Mouse (Mus musculus): ENCODE results near the gene Hsp90aa1. TPM values are rescaled to one million over a fixed set of nuclear protein-coding genes. Genes with fewer than 3 reads are reported as not detected.
"Not testable (repeated sequence)": the region's sequence is repeated elsewhere in the genome, so short reads cannot be mapped to it uniquely, and the experiment has no call there.

Gene Hsp90aa1
- polyA plus RNA-seq (2014; fragmentation: Nextera tagmentation; extraction: Ambion mirVana): 825 and 887 TPM in 2 replicates

- 0 out of 2 replicates have a peak, but pooled peaks cover 3% of the 10 kb centered on the region for H3K4me1 ChIP-seq (ENCODE audit: control insufficient read depth, insufficient read depth, low read length)
- H3K36me3 ChIP-seq (ENCODE audit: control insufficient read depth, insufficient read depth, low read length): no peaks in the 10 kb centered on the region
- H3K9ac ChIP-seq (replicated peaks; ENCODE audit: low read depth, low read length): no peak within 1 kb of the TSS
- no peaks in the 10 kb centered on the region for H3K9me3 ChIP-seq (ENCODE audit: control insufficient read depth, low read depth, low read length)
- no peak for ATAC-seq (ENCODE audit: insufficient number of reproducible peaks, insufficient read depth, low FRiP score, low read depth)
- 58% methylated on average over 4 of the region's 4 CpGs for WGBS
- no peak within 1 kb of the TSS for H3K4me2 ChIP-seq (replicated peaks; ENCODE audit: low read depth, low read length)
- no peaks in the 10 kb centered on the region for H3K27me3 ChIP-seq (ENCODE audit: control insufficient read depth, insufficient read depth, low read length)
- H3K4me3 ChIP-seq (ENCODE audit: low read depth, low read length): no peak within 1 kb of the TSS
- H3K27ac ChIP-seq (ENCODE audit: low read length): no peak within 1 kb of the TSS
Measured at GRCm38 (mm10) chr12:110702556-110702955, at the start of gene Hsp90aa1. Gene Hsp90aa1, minus strand, starts transcription at chr12:110702728.

GRCm38 (mm10) chr12:110750770-110751439 lies 48.4 kb upstream of the Hsp90aa1 start:
- Histone ChIP-seq H3K9me3 (ENCODE audit: control insufficient read depth, low read depth, low read length) (no peaks in the 10 kb centered on the region), H3K27ac (ENCODE audit: low read length) (no peak overlapping the region), H3K4me2 (replicated peaks; ENCODE audit: low read depth, low read length) (no peak overlapping the region), H3K36me3 (ENCODE audit: control insufficient read depth, insufficient read depth, low read length) (no peaks in the 10 kb centered on the region; the same call in 1 of the 2 replicates), H3K4me1 (ENCODE audit: control insufficient read depth, insufficient read depth, low read length) (no peaks in the 10 kb centered on the region), H3K9ac (replicated peaks; ENCODE audit: low read depth, low read length) (no peak overlapping the region), H3K4me3 (ENCODE audit: low read depth, low read length) (no peak overlapping the region), H3K27me3 (ENCODE audit: control insufficient read depth, insufficient read depth, low read length) (no peaks in the 10 kb centered on the region)
- WGBS: 82% methylated on average over 10 of the region's 10 CpGs
- no peak for ATAC-seq (ENCODE audit: insufficient number of reproducible peaks, insufficient read depth, low FRiP score, low read depth)

GRCm38 (mm10) chr12:110738158-110738921 lies 35.8 kb upstream of the Hsp90aa1 start:
- no peaks in the 10 kb centered on the region for H3K36me3 ChIP-seq (ENCODE audit: control insufficient read depth, insufficient read depth, low read length)
- ATAC-seq (ENCODE audit: insufficient number of reproducible peaks, insufficient read depth, low FRiP score, low read depth): no peak
- H3K9me3 ChIP-seq (ENCODE audit: control insufficient read depth, low read depth, low read length): no peaks in the 10 kb centered on the region
- peak overlapping the region; percentile 78; the same call in 1 of the 2 replicates for H3K27ac ChIP-seq (ENCODE audit: low read length)
- H3K4me3 ChIP-seq (ENCODE audit: low read depth, low read length): peak overlapping the region; percentile 100
- H3K27me3 ChIP-seq (ENCODE audit: control insufficient read depth, insufficient read depth, low read length): no peaks in the 10 kb centered on the region
- peaks cover 13% of the 10 kb centered on the region for H3K4me1 ChIP-seq (ENCODE audit: control insufficient read depth, insufficient read depth, low read length)
- WGBS: under 1% methylated on average over 72 of the region's 72 CpGs
- H3K4me2 ChIP-seq (replicated peaks; ENCODE audit: low read depth, low read length): peak overlapping the region; percentile 83
- H3K9ac ChIP-seq (replicated peaks; ENCODE audit: low read depth, low read length): peak overlapping the region; percentile 92

- no peaks in the 10 kb centered on the region for H3K9me3 ChIP-seq (ENCODE audit: control insufficient read depth, low read depth, low read length)
- H3K36me3 ChIP-seq (ENCODE audit: control insufficient read depth, insufficient read depth, low read length): no peaks in the 10 kb centered on the region
- peak within 1 kb of the TSS; percentile 100 for H3K4me3 ChIP-seq (ENCODE audit: low read depth, low read length)
- H3K9ac ChIP-seq (replicated peaks; ENCODE audit: low read depth, low read length): peak within 1 kb of the TSS; percentile 92
- H3K27me3 ChIP-seq (ENCODE audit: control insufficient read depth, insufficient read depth, low read length): no peaks in the 10 kb centered on the region
- ATAC-seq (ENCODE audit: insufficient number of reproducible peaks, insufficient read depth, low FRiP score, low read depth): peak; percentile 95
- H3K4me2 ChIP-seq (replicated peaks; ENCODE audit: low read depth, low read length): peak within 1 kb of the TSS; percentile 83
- under 1% methylated on average over 69 of the region's 69 CpGs for WGBS
- peak within 1 kb of the TSS; percentile 78; the same call in 1 of the 2 replicates for H3K27ac ChIP-seq (ENCODE audit: low read length)
- peaks cover 13% of the 10 kb centered on the region for H3K4me1 ChIP-seq (ENCODE audit: control insufficient read depth, insufficient read depth, low read length)
Measured at GRCm38 (mm10) chr12:110737170-110738157, 34.9 kb upstream of the Hsp90aa1 start, which contains the start of gene Wdr20. Gene Wdr20, plus strand, starts transcription at chr12:110737944.

GRCm38 (mm10) chr12:110736641-110737040 lies 34.1 kb upstream of the Hsp90aa1 start:
- H3K4me1 ChIP-seq (ENCODE audit: control insufficient read depth, insufficient read depth, low read length): peaks cover 13% of the 10 kb centered on the region
- H3K4me2 ChIP-seq (replicated peaks; ENCODE audit: low read depth, low read length): peak overlapping the region; percentile 72
- H3K4me3 ChIP-seq (ENCODE audit: low read depth, low read length): peak overlapping the region; percentile 100; the same call in 1 of the 2 replicates
- no peak overlapping the region for H3K9ac ChIP-seq (replicated peaks; ENCODE audit: low read depth, low read length)
- H3K27me3 ChIP-seq (ENCODE audit: control insufficient read depth, insufficient read depth, low read length): no peaks in the 10 kb centered on the region
- H3K36me3 ChIP-seq (ENCODE audit: control insufficient read depth, insufficient read depth, low read length): no peaks in the 10 kb centered on the region
- no peaks in the 10 kb centered on the region for H3K9me3 ChIP-seq (ENCODE audit: control insufficient read depth, low read depth, low read length)
- no peak for ATAC-seq (ENCODE audit: insufficient number of reproducible peaks, insufficient read depth, low FRiP score, low read depth)
- 9% methylated on average over 4 of the region's 4 CpGs for WGBS
- no peak overlapping the region for H3K27ac ChIP-seq (ENCODE audit: low read length)

GRCm38 (mm10) chr12:110733254-110733653 lies 30.7 kb upstream of the Hsp90aa1 start:
- not testable (repeated sequence) for H3K9ac ChIP-seq (replicated peaks; ENCODE audit: low read depth, low read length); H3K27ac ChIP-seq (ENCODE audit: low read length); ATAC-seq (ENCODE audit: insufficient number of reproducible peaks, insufficient read depth, low FRiP score, low read depth); H3K4me3 ChIP-seq (ENCODE audit: low read depth, low read length); H3K27me3 ChIP-seq (ENCODE audit: control insufficient read depth, insufficient read depth, low read length); H3K9me3 ChIP-seq (ENCODE audit: control insufficient read depth, low read depth, low read length); H3K36me3 ChIP-seq (ENCODE audit: control insufficient read depth, insufficient read depth, low read length); H3K4me2 ChIP-seq (replicated peaks; ENCODE audit: low read depth, low read length); H3K4me1 ChIP-seq (ENCODE audit: control insufficient read depth, insufficient read depth, low read length)
- 97% methylated on average over 3 of the region's 3 CpGs for WGBS

GRCm38 (mm10) chr12:110726428-110726827 lies 23.9 kb upstream of the Hsp90aa1 start:
- 38% methylated on average over 1 of the region's 1 CpGs for WGBS
- ATAC-seq (ENCODE audit: insufficient number of reproducible peaks, insufficient read depth, low FRiP score, low read depth): no peak
- Histone ChIP-seq H3K27me3 (ENCODE audit: control insufficient read depth, insufficient read depth, low read length) (no peaks in the 10 kb centered on the region), H3K4me3 (ENCODE audit: low read depth, low read length) (no peak overlapping the region), H3K4me1 (ENCODE audit: control insufficient read depth, insufficient read depth, low read length) (no peaks in the 10 kb centered on the region), H3K9ac (replicated peaks; ENCODE audit: low read depth, low read length) (no peak overlapping the region), H3K9me3 (ENCODE audit: control insufficient read depth, low read depth, low read length) (no peaks in the 10 kb centered on the region), H3K27ac (ENCODE audit: low read length) (no peak overlapping the region), H3K4me2 (replicated peaks; ENCODE audit: low read depth, low read length) (no peak overlapping the region), H3K36me3 (ENCODE audit: control insufficient read depth, insufficient read depth, low read length) (no peaks in the 10 kb centered on the region)

- H3K9ac ChIP-seq (replicated peaks; ENCODE audit: low read depth, low read length): no peak overlapping the region
Measured at GRCm38 (mm10) chr12:110725489-110725888, 23.0 kb upstream of the Hsp90aa1 start.

More at GRCm38 (mm10) chr12:110725489-110725888, 23.0 kb upstream of the Hsp90aa1 start:
- no peak overlapping the region for H3K4me2 ChIP-seq (replicated peaks; ENCODE audit: low read depth, low read length)
- H3K4me1 ChIP-seq (ENCODE audit: control insufficient read depth, insufficient read depth, low read length): no peaks in the 10 kb centered on the region
- H3K27ac ChIP-seq (ENCODE audit: low read length): no peak overlapping the region
- ATAC-seq (ENCODE audit: insufficient number of reproducible peaks, insufficient read depth, low FRiP score, low read depth): no peak
- H3K9me3 ChIP-seq (ENCODE audit: control insufficient read depth, low read depth, low read length): no peaks in the 10 kb centered on the region
- WGBS: 69% methylated on average over 5 of the region's 5 CpGs
- H3K36me3 ChIP-seq (ENCODE audit: control insufficient read depth, insufficient read depth, low read length): no peaks in the 10 kb centered on the region
- no peak overlapping the region for H3K4me3 ChIP-seq (ENCODE audit: low read depth, low read length)
- H3K27me3 ChIP-seq (ENCODE audit: control insufficient read depth, insufficient read depth, low read length): no peaks in the 10 kb centered on the region
